Mouse (Mus musculus) kidney, adult 8-10 months (tissue): Measurements from ENCODE around the gene Ccne1.
"Not testable (repeated sequence)": the region's sequence is repeated elsewhere in the genome, so short reads cannot be mapped to it uniquely, and the experiment has no call there.

Source experiments
- DNase-seq, 2 experiments: peaks; one replicate each; pipeline ENCODE4 v3.0.0; 2022

The Ccne1 gene

DNA sequence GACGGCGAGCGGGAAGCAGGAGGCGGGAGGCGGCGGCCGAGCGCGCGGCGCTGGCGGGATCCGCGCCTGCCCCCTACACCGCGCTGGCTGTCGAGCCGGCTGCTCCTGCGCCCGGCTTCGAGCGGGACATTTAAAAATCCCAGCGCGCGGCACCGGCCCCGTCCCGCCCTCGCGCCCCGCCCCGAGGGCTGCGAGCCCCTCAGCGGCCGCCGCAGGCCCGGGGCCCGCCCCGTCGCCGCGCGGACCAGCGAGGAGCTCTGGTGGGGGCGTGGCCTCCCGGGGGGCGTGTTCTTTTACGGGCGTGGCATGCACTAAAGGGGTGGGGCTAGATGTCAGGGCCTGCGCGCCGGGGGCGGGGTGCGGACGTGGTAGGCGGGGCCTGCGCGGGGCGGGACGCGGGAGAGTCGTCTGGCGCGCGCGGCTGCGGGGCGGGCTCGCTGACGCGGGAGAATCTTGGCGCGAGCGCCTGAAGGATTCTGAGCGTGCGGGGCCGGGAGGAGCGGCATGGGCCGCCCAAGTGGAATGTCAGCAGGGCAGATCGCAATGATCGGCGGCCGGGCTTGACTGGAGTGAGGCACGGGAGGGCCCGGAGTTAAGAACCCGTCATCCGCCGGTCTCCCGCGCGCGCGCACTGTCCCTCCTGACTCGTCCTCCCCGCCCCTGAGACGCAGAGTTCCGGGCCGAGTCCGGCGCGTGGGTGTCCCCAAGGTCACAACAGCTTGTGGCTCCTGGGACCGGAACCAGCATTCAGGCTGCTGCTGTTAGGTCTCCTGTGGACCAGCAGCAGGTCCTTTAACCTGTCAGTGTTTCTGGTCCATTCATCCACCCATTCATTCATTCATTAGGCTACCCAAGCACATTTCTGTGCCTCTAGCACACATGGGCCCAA, at the start of gene Ccne1:
TSS of gene Ccne1 (minus strand) at position 164 of the 889 bp plus-strand sequence.
- DNase-seq = peak; percentile 97 to 98

DNA sequence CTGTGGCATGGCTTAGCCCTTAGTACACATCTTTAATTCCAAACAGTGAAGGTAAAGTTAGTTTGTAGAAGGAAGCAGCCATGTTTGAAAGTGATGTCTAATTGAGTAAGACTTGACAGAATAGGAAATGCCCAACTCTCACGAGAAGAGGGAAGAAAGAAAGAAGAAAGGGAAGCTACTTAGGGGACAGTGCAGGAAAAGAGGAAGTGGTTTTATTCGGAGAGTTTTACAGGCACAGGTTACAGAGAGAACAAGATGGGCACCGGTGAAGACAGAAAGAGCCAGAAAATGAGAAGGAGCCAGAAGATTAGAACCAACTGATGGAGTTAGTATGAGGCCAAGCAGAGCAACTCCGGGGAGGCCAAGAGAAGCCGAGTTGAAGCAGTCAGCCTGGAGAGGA, 48.5 kb upstream of the Ccne1 start:
- DNase-seq = no peak

DNA sequence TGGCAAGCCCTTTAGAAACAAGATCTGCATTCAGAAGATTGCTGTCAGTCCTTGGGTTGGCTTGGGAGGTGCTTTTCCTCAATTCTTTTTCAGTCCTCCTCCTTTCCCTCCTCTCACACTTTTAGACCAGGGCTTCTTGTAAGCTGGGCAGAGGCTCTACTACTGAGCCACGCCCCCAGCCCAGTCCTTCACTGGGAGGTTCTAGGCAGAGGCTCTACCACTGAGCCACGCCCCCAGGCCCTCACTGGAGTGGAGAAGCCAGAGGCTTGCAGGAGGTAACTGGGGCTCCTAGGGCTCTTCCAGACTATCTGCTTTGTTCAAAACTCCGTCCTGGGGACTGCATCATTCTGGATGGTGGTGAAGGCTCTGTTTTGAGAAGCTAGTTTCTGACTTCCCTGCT, 45.2 kb upstream of the Ccne1 start:
- no peak for DNase-seq

DNA sequence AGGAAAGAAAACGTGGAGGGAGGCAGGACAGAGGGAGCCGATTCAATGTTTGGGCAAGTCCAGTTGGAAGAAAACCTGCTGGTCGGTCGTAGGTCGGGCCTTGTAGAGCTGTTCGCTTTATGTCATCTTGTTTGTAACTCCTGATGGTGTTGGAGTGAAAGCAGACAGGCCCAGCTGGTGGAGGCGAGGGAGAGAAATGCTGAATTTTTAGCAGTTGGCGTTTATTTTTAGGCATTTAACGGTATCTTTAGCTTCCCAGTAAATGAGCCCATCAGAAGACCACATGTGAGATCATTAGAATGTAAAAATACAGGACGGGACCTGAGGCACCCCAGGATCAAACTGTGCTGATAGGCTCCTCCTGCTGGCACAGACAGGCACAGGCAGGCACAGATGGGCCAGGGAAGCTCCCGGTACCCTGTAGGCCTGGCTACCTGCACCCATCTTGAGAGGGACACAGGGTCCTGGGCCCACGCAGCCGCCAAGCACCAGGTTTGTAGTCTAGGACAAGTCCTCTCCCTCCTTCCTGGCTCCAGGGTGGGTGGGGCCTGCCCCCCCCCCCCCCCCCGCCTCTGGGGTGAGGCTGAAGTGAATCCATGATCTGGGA, 44.5 kb upstream of the Ccne1 start:
- DNase-seq = no peak

DNA sequence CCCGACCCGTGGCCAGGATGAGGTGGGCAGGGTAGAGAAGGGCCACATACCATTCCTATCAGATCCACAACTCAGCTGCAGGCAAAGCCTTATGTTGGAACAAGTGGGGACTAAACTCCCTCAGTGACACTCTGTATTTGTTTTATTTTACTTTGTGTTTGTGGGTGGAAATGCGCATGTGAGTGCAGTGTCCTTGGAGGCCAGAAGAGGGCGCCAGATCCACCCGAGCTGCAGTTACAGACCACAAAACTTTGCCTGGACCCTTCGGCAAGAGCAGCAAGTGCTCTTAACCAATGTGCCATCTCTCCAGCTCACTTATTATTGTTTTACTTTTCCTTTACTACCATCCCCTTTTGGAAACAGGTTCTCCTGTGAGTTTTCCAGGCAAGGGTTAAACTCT, 40.1 kb upstream of the Ccne1 start:
- no peak for DNase-seq

DNA sequence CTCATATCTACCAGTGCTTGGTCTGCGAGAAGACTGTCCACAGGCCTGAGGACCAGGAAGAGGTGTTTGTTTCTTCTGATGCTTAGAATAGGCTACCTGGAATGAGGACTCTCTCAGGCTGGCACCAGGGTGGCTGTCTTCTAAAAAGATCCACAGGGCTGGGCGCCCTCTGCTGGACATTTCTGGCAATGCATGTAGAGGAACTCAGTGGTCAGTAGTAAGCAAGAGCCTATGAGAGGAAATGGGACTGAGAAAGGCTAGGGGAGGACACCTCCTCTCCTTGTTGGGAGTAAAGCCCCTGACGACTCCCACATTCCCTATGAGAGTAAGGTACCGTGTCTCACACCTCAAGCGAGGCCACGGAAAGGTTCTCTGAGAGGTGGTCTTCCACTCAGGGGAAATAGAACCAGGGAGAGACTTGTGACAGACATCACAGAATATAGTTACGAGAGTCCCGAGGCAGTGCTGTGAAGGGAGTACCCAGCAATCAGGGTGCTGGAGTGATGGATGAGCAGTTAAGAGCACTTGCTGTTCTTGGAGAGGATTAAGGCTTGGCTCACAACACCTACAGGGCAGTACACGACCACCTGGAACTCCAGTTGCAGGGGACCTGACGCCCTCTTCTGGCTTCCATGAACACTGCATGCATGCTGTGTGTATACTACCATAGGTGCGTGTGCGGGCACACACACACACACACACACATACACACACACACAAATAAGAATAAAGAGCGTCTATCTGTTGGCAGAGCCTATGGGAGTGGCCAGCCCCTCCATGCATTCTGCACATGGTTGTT, 34.6 kb upstream of the Ccne1 start:
- peak; percentile 58 to 89 for DNase-seq

DNA sequence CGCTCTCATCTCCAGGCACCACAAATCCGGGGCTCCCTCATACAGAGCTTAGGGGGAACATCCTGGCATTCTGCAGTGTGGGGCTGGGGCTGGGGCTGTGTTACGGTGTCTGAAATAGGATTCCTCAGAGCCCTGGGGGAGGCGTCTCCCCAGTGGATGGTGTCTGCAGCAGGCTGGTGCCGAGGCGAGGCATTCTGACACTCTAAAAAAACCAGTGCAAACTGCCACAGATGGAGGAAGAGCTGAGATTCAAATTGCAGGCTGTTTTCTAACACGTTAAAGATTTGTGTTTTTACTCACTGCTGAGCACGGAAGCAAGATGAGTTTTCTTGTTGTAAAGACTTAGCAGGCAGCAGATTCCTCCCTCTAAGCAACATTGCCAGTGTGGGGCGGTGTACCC, 33.0 kb upstream of the Ccne1 start:
- DNase-seq = no peak

DNA sequence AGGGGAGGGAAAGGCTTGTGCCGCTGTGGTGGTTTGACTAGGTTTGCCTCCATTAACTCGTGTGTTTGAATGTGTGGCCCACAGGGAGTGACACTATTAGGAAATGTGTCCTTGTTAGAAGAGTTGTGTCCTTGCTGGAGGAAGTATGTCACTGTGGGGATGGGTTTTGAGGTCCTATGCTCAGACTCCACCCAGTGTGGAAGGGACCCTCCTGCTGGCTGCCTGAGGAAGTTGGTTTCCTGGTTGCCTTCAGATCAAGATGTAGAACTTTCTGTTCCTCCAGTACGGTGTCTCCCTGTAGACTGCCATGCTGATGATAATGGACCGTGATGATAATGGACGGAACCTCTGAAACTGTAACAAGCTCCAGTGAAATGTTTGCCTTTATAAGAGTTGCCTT, 27.1 kb upstream of the Ccne1 start:
- DNase-seq = no peak

DNA sequence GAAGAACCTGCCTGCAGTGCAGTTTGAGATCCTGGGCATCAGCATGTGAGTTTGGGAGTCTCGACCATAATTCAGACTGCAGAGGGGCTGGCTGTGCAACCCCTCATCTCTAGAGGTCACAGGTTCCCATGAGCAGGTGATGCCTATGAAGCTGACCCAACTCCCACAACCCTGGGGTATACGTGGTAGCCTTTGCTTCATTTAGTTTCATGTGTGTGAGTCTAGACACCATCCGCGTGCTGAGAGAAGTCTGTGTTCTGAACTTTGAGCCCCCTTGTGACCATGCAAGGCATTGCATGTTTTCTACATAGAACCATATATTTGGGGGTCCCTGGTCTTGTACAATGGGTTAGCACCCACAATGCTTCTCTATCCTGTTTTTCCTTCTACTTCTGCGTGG, 23.9 kb upstream of the Ccne1 start:
- DNase-seq = peak in 1 of 2 experiments; percentile 22

DNA sequence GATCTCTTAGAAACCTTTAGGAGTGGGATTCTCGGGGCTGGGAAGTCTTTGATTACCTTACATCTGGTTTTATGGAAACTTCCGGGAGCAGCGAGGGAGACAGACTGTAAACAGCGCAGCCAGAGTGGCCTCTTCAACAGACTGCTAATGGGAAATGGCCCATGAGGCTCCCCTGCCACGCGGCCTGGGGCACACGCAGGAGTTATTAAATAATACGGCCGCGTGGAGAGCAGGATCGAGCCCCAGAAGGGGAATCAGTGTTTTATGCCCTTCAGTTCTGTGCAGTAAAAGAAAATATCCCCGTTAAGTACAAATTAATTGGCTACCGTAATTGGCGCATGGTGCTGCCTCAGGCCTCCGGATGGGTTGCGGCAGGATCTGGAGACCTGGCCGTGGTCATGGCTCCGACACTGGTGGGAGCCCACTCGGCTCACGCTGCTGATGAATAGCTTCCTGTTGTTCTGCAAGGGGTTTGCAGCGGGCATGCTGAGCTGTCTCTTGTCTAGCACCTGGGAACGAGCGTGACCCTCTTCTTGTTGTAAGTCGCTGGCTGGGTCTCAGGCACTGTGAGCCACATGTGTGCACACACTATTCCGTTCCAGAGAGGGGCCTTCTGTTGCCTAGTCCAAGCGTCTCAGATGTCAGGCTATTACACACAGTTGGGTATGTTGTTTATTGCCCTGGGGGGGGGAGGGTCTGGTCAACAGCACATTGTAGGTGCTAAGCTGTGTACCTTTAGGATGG, 22.8 kb upstream of the Ccne1 start:
- no peak for DNase-seq

DNA sequence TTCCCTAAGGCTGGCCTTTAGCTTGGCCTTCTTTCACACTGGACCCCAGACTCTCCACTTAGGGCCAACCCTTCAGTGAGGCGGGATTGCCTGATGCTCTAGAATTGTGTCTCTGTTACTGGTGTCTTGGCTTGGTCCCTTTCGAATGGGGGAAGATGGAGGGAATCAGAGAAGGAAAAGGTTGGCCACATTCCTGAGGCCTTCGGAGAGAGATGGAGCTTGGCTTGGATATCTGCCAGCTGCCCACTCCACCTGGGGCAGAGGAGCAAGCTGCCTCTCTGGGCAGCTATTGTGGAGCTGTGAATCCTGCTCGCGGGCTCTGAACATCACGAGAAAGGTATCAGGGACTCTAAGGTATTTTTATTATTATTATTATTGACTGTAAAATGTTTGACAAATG, 22.2 kb upstream of the Ccne1 start:
- no peak for DNase-seq

DNA sequence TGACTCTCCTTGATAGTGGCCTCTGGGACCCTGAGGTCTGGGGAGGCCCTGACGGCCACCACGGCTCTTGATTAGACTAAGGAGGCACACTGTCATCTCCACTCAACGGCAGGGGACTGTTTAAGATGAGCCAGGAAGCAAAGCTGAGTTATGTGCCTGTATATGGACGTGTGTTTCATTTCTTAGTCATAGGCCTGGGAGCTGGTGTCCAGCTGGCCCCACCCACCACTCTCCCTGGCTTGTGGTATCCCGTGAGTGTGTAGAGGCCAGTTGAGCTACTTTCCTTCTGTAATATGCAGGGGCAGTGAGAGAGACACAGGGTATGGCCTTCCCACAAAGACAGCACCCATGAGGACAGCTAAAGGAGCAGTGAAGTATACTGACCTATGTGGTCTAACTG, 20.9 kb upstream of the Ccne1 start:
- not testable (repeated sequence) for DNase-seq

DNA sequence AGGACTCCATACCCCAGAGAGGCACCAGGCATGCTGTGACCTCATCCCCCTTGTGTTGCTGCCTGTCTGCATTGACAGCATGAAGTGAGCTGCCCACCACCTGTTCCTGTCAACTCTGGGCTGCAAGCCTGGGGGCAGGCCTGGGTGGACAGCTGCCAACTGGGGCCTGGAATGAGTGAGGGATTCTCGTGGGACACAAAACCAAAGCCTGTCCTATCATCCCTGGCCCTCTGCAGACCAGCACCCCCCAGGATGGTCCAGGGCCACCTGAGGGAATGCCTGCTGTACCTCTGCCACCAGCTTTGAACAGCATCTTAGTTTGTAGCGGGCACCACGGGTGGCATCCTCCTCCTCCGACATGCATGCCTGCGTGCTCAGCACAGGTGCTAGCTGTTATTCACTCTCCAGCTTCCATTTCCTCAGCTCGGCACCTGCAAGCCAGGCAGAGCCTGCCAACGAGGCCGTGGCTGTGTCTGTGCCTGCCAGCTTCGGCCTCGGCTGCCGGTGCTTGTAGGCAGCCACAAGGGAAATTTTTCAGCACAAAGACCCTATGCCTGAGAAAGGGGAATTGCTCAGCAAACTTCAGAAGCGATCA, 18.3 kb upstream of the Ccne1 start:
- DNase-seq = no peak

DNA sequence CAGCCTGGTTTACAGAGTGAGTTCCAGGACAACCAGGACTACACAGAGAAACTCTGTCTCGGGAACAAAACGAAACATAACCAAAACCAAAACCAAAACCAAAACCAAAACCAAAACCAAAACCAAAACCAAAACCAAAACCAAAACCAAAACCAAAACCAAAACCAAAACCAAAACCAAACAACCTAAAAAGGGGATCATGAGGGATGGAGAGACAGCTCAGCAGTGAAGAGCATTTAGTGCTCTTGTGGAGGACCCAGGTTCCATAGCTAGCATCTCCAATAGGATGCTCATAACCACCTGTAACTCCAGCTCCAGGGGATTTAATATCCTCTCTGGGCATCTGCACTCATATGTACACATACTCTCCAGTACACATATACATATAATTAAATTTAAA, 16.8 kb upstream of the Ccne1 start:
- DNase-seq = not testable (repeated sequence)

DNA sequence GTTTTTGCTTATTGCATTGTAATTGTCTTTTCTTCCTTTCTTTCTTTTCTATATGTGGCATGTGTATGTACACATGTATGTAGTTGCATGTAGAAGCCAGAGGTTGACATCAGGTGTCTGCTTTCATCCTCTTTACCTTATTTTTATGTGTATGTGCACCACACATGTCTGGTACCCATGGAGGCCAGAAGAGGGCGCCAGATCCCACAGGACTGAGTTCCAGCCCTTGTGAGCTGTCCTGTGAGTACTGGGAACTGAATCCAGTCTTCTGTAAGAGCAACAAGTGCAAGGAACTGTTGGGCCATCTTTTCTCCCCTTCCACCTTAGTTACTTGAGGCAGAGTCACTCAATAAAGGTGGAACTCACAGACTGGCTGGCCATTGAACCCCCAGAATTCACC, 11.3 kb upstream of the Ccne1 start:
- no peak for DNase-seq

DNA sequence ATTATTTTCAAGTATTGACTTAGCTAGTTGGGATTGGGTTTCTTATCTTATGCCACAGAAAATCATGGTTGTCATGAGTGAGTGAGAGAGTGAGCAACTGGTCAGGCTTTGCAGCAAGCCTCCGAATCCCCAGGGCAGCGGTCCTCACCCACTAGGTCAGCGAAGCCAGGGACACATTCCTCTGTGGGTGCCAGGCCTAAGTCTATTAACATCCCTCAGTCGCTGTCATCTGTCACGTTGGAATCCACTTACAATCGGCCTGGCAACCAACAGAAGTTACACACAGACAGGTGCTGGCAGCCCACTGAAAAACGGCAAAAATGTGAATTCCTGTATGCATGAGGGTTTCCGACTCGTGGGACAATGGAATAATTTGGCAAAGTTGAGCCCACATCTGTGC, 5.1 kb upstream of the Ccne1 start:
- DNase-seq = no peak

DNA sequence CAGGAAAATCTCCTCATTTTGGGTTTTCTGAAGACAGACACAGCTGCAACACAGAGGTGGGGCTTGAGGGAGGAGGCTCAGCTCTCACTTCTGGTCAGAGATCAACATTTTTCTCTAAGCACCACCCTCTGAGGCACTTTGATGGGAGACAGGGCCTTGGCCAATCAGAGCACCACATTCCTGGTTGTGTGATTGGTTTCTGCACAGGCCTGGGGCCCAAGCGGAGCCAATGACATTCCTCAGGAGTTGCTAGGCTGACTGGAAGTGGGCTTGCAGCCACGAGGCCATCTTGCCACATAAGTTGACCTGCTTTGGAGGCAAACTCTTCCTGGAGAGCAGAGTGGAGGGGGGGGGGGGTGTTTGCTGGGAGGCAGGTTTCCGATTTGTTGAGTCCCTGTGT, 4.7 kb upstream of the Ccne1 start:
- peak; percentile 21 to 39 for DNase-seq

DNA sequence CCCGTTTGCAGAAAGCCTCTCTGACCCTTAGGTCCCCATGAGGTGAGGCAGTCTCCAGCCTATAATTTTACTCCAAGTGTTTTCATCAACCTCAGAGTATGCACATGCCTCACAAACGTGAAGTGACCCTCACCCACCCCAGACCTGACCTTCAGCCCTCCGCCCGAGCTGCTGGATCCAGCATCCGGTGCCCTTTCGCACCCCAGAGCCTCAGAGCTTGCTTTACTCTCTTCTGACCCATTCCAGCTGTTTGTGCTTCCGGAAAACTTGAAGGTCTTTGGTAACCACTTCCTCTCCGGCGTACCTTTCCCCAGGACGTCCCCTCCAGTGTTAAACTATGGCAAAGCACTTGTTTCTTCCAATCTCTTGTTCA, 912 bp upstream of the Ccne1 start:
- peak; percentile 18 to 36 for DNase-seq

DNA sequence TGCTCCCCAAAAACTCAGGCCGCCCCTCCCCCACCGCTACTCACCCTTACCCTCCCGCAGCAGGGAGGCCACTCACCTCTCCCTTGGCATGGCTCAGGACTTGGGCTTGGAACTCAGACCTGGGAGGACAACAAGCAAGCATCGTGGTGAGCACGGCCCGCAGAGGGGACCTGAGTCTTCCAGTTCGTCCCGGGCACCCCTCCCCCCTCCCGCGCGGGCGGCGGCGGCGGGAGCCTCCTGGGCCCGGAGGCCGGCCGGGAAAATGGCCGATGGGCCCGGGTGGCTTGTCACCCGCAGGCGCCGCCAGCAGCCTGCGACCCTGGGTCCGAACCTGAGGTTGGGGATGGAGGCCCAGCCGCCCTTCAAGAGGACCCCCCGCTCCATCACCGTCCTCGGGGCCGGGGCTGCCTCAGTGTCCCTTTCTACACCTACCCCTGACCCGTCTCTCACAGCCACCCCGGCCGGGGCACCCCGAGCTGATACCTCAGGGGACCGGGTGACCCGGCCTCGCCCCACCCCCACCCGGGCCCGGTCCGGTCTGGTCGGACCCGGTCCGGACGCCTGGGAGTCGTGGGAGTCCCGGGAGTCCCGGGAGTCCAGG, 523 bp downstream of the Ccne1 start:
- peak in 1 of 2 experiments; percentile 19 for DNase-seq

DNA sequence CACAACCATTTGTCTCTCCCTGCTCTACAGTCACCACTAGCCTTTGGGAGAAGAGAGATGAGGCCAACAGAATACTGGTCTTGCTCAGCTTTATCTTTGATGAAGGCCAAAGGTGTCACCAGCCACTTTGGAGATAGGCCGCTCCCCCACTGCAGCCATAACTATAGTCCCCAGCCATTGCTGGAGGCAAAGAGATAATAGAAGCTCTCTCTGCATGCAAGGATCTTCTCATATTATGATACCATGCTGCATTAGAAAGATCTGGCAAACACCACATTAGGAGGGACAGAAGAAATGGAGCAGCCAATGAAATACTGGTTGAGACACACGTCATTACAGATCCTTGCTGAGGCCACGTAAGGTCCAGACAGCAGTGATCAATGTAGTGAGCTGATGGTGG, 2.0 kb downstream of the Ccne1 start:
- DNase-seq = no peak

DNA sequence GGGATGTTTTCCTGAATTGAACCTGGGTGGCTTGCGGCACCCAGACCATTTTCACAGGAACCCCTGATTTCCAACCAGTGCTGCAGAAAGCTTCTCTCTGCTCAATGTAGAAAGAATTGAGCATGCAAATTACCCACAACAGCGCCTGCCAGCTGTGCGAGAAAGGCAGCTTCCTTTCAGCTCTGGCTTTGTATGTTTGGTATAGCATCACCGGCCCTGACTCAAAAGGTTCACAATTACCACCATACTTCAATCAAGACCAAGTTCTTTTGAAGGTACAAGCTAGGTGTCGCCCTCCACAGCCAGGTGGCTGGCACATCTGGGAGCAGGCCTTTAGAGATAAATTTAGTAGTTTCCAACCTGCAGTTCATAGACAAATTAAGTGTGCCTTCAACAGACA, 3.2 kb downstream of the Ccne1 start:
- no peak for DNase-seq

DNA sequence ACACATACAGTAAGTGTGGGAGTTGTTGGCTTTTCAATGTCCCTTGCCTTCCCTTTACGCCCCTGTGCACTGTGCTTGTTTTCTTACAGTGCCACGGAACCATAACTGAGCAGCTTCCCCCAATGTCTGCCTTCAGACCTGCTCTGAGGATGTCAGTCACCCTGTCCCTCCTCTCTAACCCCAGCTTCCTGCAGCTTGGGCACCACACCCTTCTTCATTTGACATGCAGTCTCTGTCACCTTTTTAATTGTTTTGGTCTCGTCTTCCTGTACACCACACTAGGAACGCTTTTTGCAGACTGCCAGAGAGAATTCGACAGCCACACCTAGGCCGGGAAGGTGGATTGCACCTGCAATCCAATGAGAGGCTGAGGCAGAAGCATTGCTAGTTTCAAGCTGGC, 13.0 kb downstream of the Ccne1 start:
- no peak for DNase-seq
